Mouse (Mus musculus) neural tube, embryonic 12.5 days (tissue): ENCODE results near the gene Vmn2r87. TPM values are rescaled to one million over a fixed set of nuclear protein-coding genes. Genes with fewer than 3 reads are reported as not detected.

Experiments used
- polyA plus RNA-seq: library from polyadenylated mRNA; unstranded; fragments of >200 nt; fragmentation: Nextera tagmentation; extraction: Ambion mirVana; gene quantifications from 2 replicates; pipeline ENCODE4 v1.2.1, GENCODE M21; 2016

The Vmn2r87 gene
- polyA plus RNA-seq, 1 experiment from 2014 or later: 0.13 TPM

Other genes with a start within 250 kb of the Vmn2r87 start
- 24.2 and 27.6 TPM in 2 replicates for gene Neurod4, start 217.2 kb downstream of the Vmn2r87 start, polyA plus RNA-seq
- gene Tespa1, start 174.5 kb downstream of the Vmn2r87 start, polyA plus RNA-seq: 0.27 and 0.44 TPM in 2 replicates
- gene Vmn2r84, start 103.1 kb downstream of the Vmn2r87 start, polyA plus RNA-seq: 0.01 TPM in 1 of 2 replicates, not detected in the other
- gene Vmn2r85, start 67.7 kb downstream of the Vmn2r87 start, polyA plus RNA-seq: not detected in 2 replicates
- not detected in 2 replicates for gene Vmn2r86, start 41.3 kb downstream of the Vmn2r87 start, polyA plus RNA-seq